Mouse (Mus musculus): Measurements from ENCODE around the gene Hectd1. TPM values are rescaled to one million over a fixed set of nuclear protein-coding genes. Genes with fewer than 3 reads are reported as not detected.

Hectd1 gene
- 20.1 and 31.2 TPM in 2 replicates for polyA plus RNA-seq (2011; ENCODE audit: insufficient read depth, insufficient read length, low replicate concordance, missing spikeins)

GRCm38 (mm10) chr12:51829290-51830076 is at the start of gene Hectd1:
TSS of gene Hectd1 (minus strand) at chr12:51829536.
- TF ChIP-seq POLR2A (IDR thresholded peaks at IDR 0.05; ENCODE audit: borderline replicate concordance, control insufficient read depth, low read depth, low read length), result peak; percentile 69; the same call in 1 of the 2 replicates
- peak; percentile 55; the same call in 1 of the 2 replicates for TF ChIP-seq CTCF (IDR thresholded peaks at IDR 0.05; ENCODE audit: control insufficient read depth, insufficient read depth, low read length)
- under 1% methylated on average over 109 of the region's 114 CpGs for WGBS
- peak within 1 kb of the TSS; percentile 100 for H3K27ac ChIP-seq (ENCODE audit: control insufficient read depth, insufficient read depth, low read depth, low read length, poor library complexity)
- H3K4me3 ChIP-seq (replicated peaks; ENCODE audit: control insufficient read depth, low read depth, low read length), result peak within 1 kb of the TSS; percentile 96
- H3K4me1 ChIP-seq (ENCODE audit: control insufficient read depth, insufficient read depth, low read length), result peaks cover 2% of the 10 kb centered on the region

GRCm38 (mm10) chr12:51871446-51872144 is 42.3 kb upstream of the Hectd1 start:
- peaks cover 4% of the 10 kb centered on the region for H3K4me1 ChIP-seq (ENCODE audit: control insufficient read depth, insufficient read depth, low read length)
- no peak overlapping the region for H3K27ac ChIP-seq (ENCODE audit: control insufficient read depth, insufficient read depth, low read depth, low read length, poor library complexity)
- WGBS, result 16% methylated on average over 11 of the region's 11 CpGs

GRCm38 (mm10) chr12:51869511-51869910 is 40.2 kb upstream of the Hectd1 start:
- TF ChIP-seq POLR2A (IDR thresholded peaks at IDR 0.05; ENCODE audit: borderline replicate concordance, control insufficient read depth, low read depth, low read length) (no peak), CTCF (IDR thresholded peaks at IDR 0.05; ENCODE audit: control insufficient read depth, insufficient read depth, low read length) (no peak)
- Histone ChIP-seq H3K4me3 (replicated peaks; ENCODE audit: control insufficient read depth, low read depth, low read length) (no peak overlapping the region), H3K4me1 (ENCODE audit: control insufficient read depth, insufficient read depth, low read length) (peaks cover 8% of the 10 kb centered on the region), H3K27ac (ENCODE audit: control insufficient read depth, insufficient read depth, low read depth, low read length, poor library complexity) (no peak overlapping the region)
- 77% methylated on average over 3 of the region's 3 CpGs for WGBS

More at GRCm38 (mm10) chr12:51871446-51872144, 42.3 kb upstream of the Hectd1 start:
- no peak for TF ChIP-seq CTCF (IDR thresholded peaks at IDR 0.05; ENCODE audit: control insufficient read depth, insufficient read depth, low read length)
- no peak for TF ChIP-seq POLR2A (IDR thresholded peaks at IDR 0.05; ENCODE audit: borderline replicate concordance, control insufficient read depth, low read depth, low read length)
- H3K4me3 ChIP-seq (replicated peaks; ENCODE audit: control insufficient read depth, low read depth, low read length), result no peak overlapping the region

- no peak for TF ChIP-seq CTCF (IDR thresholded peaks at IDR 0.05; ENCODE audit: control insufficient read depth, insufficient read depth, low read length)
- Histone ChIP-seq H3K4me3 (replicated peaks; ENCODE audit: control insufficient read depth, low read depth, low read length) (no peak overlapping the region), H3K4me1 (ENCODE audit: control insufficient read depth, insufficient read depth, low read length) (peaks cover 8% of the 10 kb centered on the region), H3K27ac (ENCODE audit: control insufficient read depth, insufficient read depth, low read depth, low read length, poor library complexity) (peak overlapping the region; percentile 74)
- WGBS, result 40% methylated on average over 8 of the region's 8 CpGs
These were observed 37.7 kb upstream of the Hectd1 start for GRCm38 (mm10) chr12:51867076-51867475.

GRCm38 (mm10) chr12:51866226-51866910 is 37.0 kb upstream of the Hectd1 start:
- TF ChIP-seq POLR2A (IDR thresholded peaks at IDR 0.05; ENCODE audit: borderline replicate concordance, control insufficient read depth, low read depth, low read length) (no peak), CTCF (IDR thresholded peaks at IDR 0.05; ENCODE audit: control insufficient read depth, insufficient read depth, low read length) (no peak)
- peak overlapping the region; percentile 30 for H3K4me3 ChIP-seq (replicated peaks; ENCODE audit: control insufficient read depth, low read depth, low read length)
- WGBS, result 27% methylated on average over 13 of the region's 13 CpGs
- H3K27ac ChIP-seq (ENCODE audit: control insufficient read depth, insufficient read depth, low read depth, low read length, poor library complexity), result peak overlapping the region; percentile 89
- H3K4me1 ChIP-seq (ENCODE audit: control insufficient read depth, insufficient read depth, low read length), result peaks cover 8% of the 10 kb centered on the region

GRCm38 (mm10) chr12:51865790-51866179 is 36.4 kb upstream of the Hectd1 start:
- WGBS, result 10% methylated on average over 4 of the region's 4 CpGs
- Histone ChIP-seq H3K4me3 (replicated peaks; ENCODE audit: control insufficient read depth, low read depth, low read length) (no peak overlapping the region), H3K4me1 (ENCODE audit: control insufficient read depth, insufficient read depth, low read length) (peaks cover 8% of the 10 kb centered on the region), H3K27ac (ENCODE audit: control insufficient read depth, insufficient read depth, low read depth, low read length, poor library complexity) (peak overlapping the region; percentile 89)
- TF ChIP-seq CTCF (IDR thresholded peaks at IDR 0.05; ENCODE audit: control insufficient read depth, insufficient read depth, low read length), result no peak
- TF ChIP-seq POLR2A (IDR thresholded peaks at IDR 0.05; ENCODE audit: borderline replicate concordance, control insufficient read depth, low read depth, low read length), result no peak

- H3K4me3 ChIP-seq (replicated peaks; ENCODE audit: control insufficient read depth, low read depth, low read length), result no peak overlapping the region
- H3K27ac ChIP-seq (ENCODE audit: control insufficient read depth, insufficient read depth, low read depth, low read length, poor library complexity), result peak overlapping the region; percentile 89
- H3K4me1 ChIP-seq (ENCODE audit: control insufficient read depth, insufficient read depth, low read length), result peaks cover 9% of the 10 kb centered on the region
- TF ChIP-seq CTCF (IDR thresholded peaks at IDR 0.05; ENCODE audit: control insufficient read depth, insufficient read depth, low read length) (no peak), POLR2A (IDR thresholded peaks at IDR 0.05; ENCODE audit: borderline replicate concordance, control insufficient read depth, low read depth, low read length) (no peak)
- 31% methylated on average over 9 of the region's 9 CpGs for WGBS
These were observed 35.9 kb upstream of the Hectd1 start for GRCm38 (mm10) chr12:51865061-51865789.
